Mouse (Mus musculus): ENCODE measurements at regions not wholly inside any gene's neighbourhood (a gene's known extent, or its start where the extent isn't known, plus 50 kb on each side); places are given as distances from the start of the nearest gene placed in this dataset.
"Not testable (repeated sequence)": the region's sequence is repeated elsewhere in the genome, so short reads cannot be mapped to it uniquely, and the experiment has no call there.

GRCm38 (mm10) chr13:111309848-111310692 lies 55.3 kb downstream of the Actbl2 start:
- peak; percentile 62 to 64 for DNase-seq (ENCODE audit: low spot score in 2 of 2)

- no peak for DNase-seq (ENCODE audit: low spot score in 2 of 2)
Observed at GRCm38 (mm10) chr13:111310693-111311045, 55.9 kb downstream of the Actbl2 start.

- not testable (repeated sequence) for DNase-seq (ENCODE audit: low spot score in 2 of 2)
Observed at GRCm38 (mm10) chr13:111313506-111313905, 58.7 kb downstream of the Actbl2 start.

- not testable (repeated sequence) for DNase-seq (ENCODE audit: low spot score in 2 of 2)
Observed at GRCm38 (mm10) chr13:111317876-111318275, 63.1 kb downstream of the Actbl2 start.

- no peak for DNase-seq (ENCODE audit: low spot score in 2 of 2)
Observed at GRCm38 (mm10) chr13:111323206-111323605, 68.4 kb downstream of the Actbl2 start.

GRCm38 (mm10) chr13:111326096-111326665 lies 71.4 kb downstream of the Actbl2 start:
- peak in 1 of 2 experiments; percentile 34 for DNase-seq (ENCODE audit: low spot score in 2 of 2)

GRCm38 (mm10) chr13:111333035-111333434 lies 78.2 kb downstream of the Actbl2 start:
- no peak for DNase-seq (ENCODE audit: low spot score in 2 of 2)

- no peak for DNase-seq (ENCODE audit: low spot score in 2 of 2)
Observed at GRCm38 (mm10) chr13:111333851-111334250, 79.0 kb downstream of the Actbl2 start.

- no peak for DNase-seq (ENCODE audit: low spot score in 2 of 2)
Observed at GRCm38 (mm10) chr13:111334258-111335052, 79.6 kb downstream of the Actbl2 start.

GRCm38 (mm10) chr13:111344981-111345380 lies 90.2 kb downstream of the Actbl2 start:
- no peak for DNase-seq (ENCODE audit: low spot score in 2 of 2)

- no peak for DNase-seq (ENCODE audit: low spot score in 2 of 2)
Observed at GRCm38 (mm10) chr13:111345486-111346440, 91.0 kb downstream of the Actbl2 start.

- DNase-seq (ENCODE audit: low spot score in 2 of 2), result peak; percentile 38 to 39
Observed at GRCm38 (mm10) chr13:111356520-111357456, 102.0 kb downstream of the Actbl2 start.

- DNase-seq (ENCODE audit: low spot score in 2 of 2), result peak in 1 of 2 experiments; percentile 37
Observed at GRCm38 (mm10) chr13:111361456-111361855, 106.6 kb downstream of the Actbl2 start.

- no peak for DNase-seq (ENCODE audit: low spot score in 2 of 2)
Observed at GRCm38 (mm10) chr13:111363176-111363739, 108.4 kb downstream of the Actbl2 start.

GRCm38 (mm10) chr13:111366871-111367270 lies 112.1 kb downstream of the Actbl2 start:
- DNase-seq (ENCODE audit: low spot score in 2 of 2), result no peak

- DNase-seq (ENCODE audit: low spot score in 2 of 2), result no peak
Observed at GRCm38 (mm10) chr13:111367620-111368019, 112.8 kb downstream of the Actbl2 start.

- no peak for DNase-seq (ENCODE audit: low spot score in 2 of 2)
Observed at GRCm38 (mm10) chr13:111369916-111370315, 115.1 kb downstream of the Actbl2 start.

GRCm38 (mm10) chr13:111373281-111373680 lies 116.6 kb downstream of the Gpbp1 start:
- no peak for DNase-seq (ENCODE audit: low spot score in 2 of 2)

GRCm38 (mm10) chr13:111373801-111374200 lies 116.1 kb downstream of the Gpbp1 start:
- DNase-seq (ENCODE audit: low spot score in 2 of 2), result no peak
